16 mouse cellular contexts compared by ENCODE assay signal in genomic region chr14:78011808-78012207, GRCm38 (mm10).
DNase-seq lines count a peak whose midpoint lies in the region; ATAC-seq and TF ChIP-seq lines count a peak whose summit lies in the region.
"Had no signal": no experiment of that assay in that cellular context is flagged by ENCODE, and none has a peak within 500 bp of the region (broad histone marks: within the 10 kb centered on the region; RNA-seq: fewer than 3 reads in every experiment).

No protein-coding gene starts in this region.

- no peaks in the 10 kb centered on the region for H3K27me3 ChIP-seq in hindbrain, postnatal 0 days (ENCODE audit: insufficient read depth, low read length)
- no peaks in the 10 kb centered on the region for H3K27me3 ChIP-seq in hindbrain, embryonic 11.5 days (ENCODE audit: control insufficient read depth, insufficient read depth, low read length)
- H3K27me3 ChIP-seq in midbrain, embryonic 13.5 days, result peaks cover 34% of the 10 kb centered on the region
- no peaks in the 10 kb centered on the region; the same call in 1 of the 2 replicates for H3K27me3 ChIP-seq in midbrain, embryonic 11.5 days (ENCODE audit: control insufficient read depth, insufficient read depth, low read length)
- H3K27me3 ChIP-seq in intestine, embryonic 15.5 days (replicated peaks), result no peaks in the 10 kb centered on the region
- H3K27me3 ChIP-seq: liver, embryonic 13.5 days had no signal

- H3K9me3 ChIP-seq in hindbrain, postnatal 0 days (ENCODE audit: low read length), result no peaks in the 10 kb centered on the region
- H3K9me3 ChIP-seq in hindbrain, embryonic 11.5 days (ENCODE audit: control insufficient read depth, low read length), result no peaks in the 10 kb centered on the region
- H3K9me3 ChIP-seq in midbrain, embryonic 13.5 days, result no peaks in the 10 kb centered on the region
- H3K9me3 ChIP-seq in midbrain, embryonic 11.5 days (ENCODE audit: control insufficient read depth, low read length), result no peaks in the 10 kb centered on the region
- no peaks in the 10 kb centered on the region for H3K9me3 ChIP-seq in intestine, embryonic 15.5 days
- H3K9me3 ChIP-seq: liver, embryonic 13.5 days; midbrain, embryonic 15.5 days had no signal

- no peaks in the 10 kb centered on the region for H3K36me3 ChIP-seq in hindbrain, postnatal 0 days (ENCODE audit: insufficient read depth, low read length)
- H3K36me3 ChIP-seq in hindbrain, embryonic 11.5 days (ENCODE audit: control insufficient read depth, insufficient read depth, low read length), result no peaks in the 10 kb centered on the region
- no peaks in the 10 kb centered on the region for H3K36me3 ChIP-seq in midbrain, embryonic 13.5 days
- no peaks in the 10 kb centered on the region for H3K36me3 ChIP-seq in midbrain, embryonic 11.5 days (ENCODE audit: control insufficient read depth, insufficient read depth, low read length)
- H3K36me3 ChIP-seq in intestine, embryonic 15.5 days, result no peaks in the 10 kb centered on the region
- H3K36me3 ChIP-seq: liver, embryonic 13.5 days; midbrain, embryonic 15.5 days had no signal

- H3K9ac ChIP-seq in hindbrain, postnatal 0 days (replicated peaks; ENCODE audit: low read length), result no peak overlapping the region
- H3K9ac ChIP-seq in hindbrain, embryonic 11.5 days (ENCODE audit: low read depth, low read length), result no peak overlapping the region
- H3K9ac ChIP-seq in midbrain, embryonic 13.5 days (replicated peaks), result no peak overlapping the region
- no peak overlapping the region for H3K9ac ChIP-seq in midbrain, embryonic 11.5 days (ENCODE audit: low read length)
- H3K9ac ChIP-seq in intestine, embryonic 15.5 days, result no peak overlapping the region
- H3K9ac ChIP-seq: liver, embryonic 13.5 days; midbrain, embryonic 15.5 days had no signal

- no peak overlapping the region for H3K4me3 ChIP-seq in hindbrain, postnatal 0 days (ENCODE audit: low read length)
- no peak overlapping the region for H3K4me3 ChIP-seq in hindbrain, embryonic 11.5 days (ENCODE audit: low read depth, low read length)
- no peak overlapping the region for H3K4me3 ChIP-seq in midbrain, embryonic 13.5 days (replicated peaks)
- no peak overlapping the region for H3K4me3 ChIP-seq in midbrain, embryonic 11.5 days (ENCODE audit: low read depth, low read length)
- H3K4me3 ChIP-seq in intestine, embryonic 15.5 days (replicated peaks), result no peak overlapping the region
- H3K4me3 ChIP-seq: heart, adult 2 months; left cerebral cortex, adult 2 months; liver, embryonic 13.5 days; midbrain, embryonic 15.5 days had no signal

- WGBS in hindbrain, postnatal 0 days, result 59% methylated on average over 10 of the region's 10 CpGs
- WGBS in hindbrain, embryonic 11.5 days, result 58% methylated on average over 10 of the region's 10 CpGs
- 63% methylated on average over 10 of the region's 10 CpGs for WGBS in midbrain, embryonic 13.5 days
- WGBS in midbrain, embryonic 11.5 days, result 73% methylated on average over 10 of the region's 10 CpGs
- WGBS in intestine, embryonic 15.5 days, result 26% methylated on average over 10 of the region's 10 CpGs

- DNase-seq in hindbrain, postnatal 0 days (ENCODE audit: low spot score), result peak; percentile 23
- DNase-seq in hindbrain, embryonic 11.5 days (ENCODE audit: low spot score), result no peak
- no peak for DNase-seq in midbrain, embryonic 11.5 days (ENCODE audit: low spot score, missing footprints)
- DNase-seq in left cerebral cortex, adult 11 months (ENCODE audit: low spot score), result no peak
- DNase-seq: cerebellum, adult 11 months; cerebellum, postnatal 36 days; gastrocnemius, postnatal 14 days; heart, adult 2 months; liver, embryonic 13.5 days; thymus, postnatal 14 days had no signal

- no peak for ATAC-seq in hindbrain, postnatal 0 days
- no peak for ATAC-seq in hindbrain, embryonic 11.5 days (ENCODE audit: low FRiP score)
- ATAC-seq in midbrain, embryonic 13.5 days, result no peak
- ATAC-seq in midbrain, embryonic 11.5 days (ENCODE audit: low FRiP score), result no peak
- no peak for ATAC-seq in intestine, embryonic 15.5 days
- no peak for ATAC-seq in activated CD4-positive, CD25-positive, alpha-beta regulatory T cell, adult 4 months
- ATAC-seq: hindbrain, embryonic 16.5 days; midbrain, embryonic 15.5 days had no signal

- no peak for TF ChIP-seq CTCF in hindbrain, postnatal 0 days (IDR thresholded peaks at IDR 0.05; ENCODE audit: low read depth)

- H3K4me2 ChIP-seq in hindbrain, postnatal 0 days (ENCODE audit: low read depth, low read length), result peak overlapping the region; percentile 7; the same call in 1 of the 2 replicates
- H3K4me2 ChIP-seq in hindbrain, embryonic 11.5 days (replicated peaks; ENCODE audit: low read depth, low read length), result no peak overlapping the region
- no peak overlapping the region for H3K4me2 ChIP-seq in midbrain, embryonic 13.5 days (replicated peaks)
- H3K4me2 ChIP-seq in midbrain, embryonic 11.5 days, result no peak overlapping the region
- H3K4me2 ChIP-seq in intestine, embryonic 15.5 days (replicated peaks), result peak overlapping the region; percentile 28
- H3K4me2 ChIP-seq: liver, embryonic 13.5 days; midbrain, embryonic 15.5 days had no signal

- no peak overlapping the region for H3K27ac ChIP-seq in hindbrain, postnatal 0 days
- no peak overlapping the region for H3K27ac ChIP-seq in hindbrain, embryonic 11.5 days (ENCODE audit: low read depth, low read length)
- H3K27ac ChIP-seq in midbrain, embryonic 13.5 days, result peak overlapping the region; percentile 6; the same call in 1 of the 2 replicates
- H3K27ac ChIP-seq in midbrain, embryonic 11.5 days (ENCODE audit: low read depth, low read length), result no peak overlapping the region
- H3K27ac ChIP-seq in intestine, embryonic 15.5 days, result no peak overlapping the region
- H3K27ac ChIP-seq: heart, adult 2 months; left cerebral cortex, adult 2 months; liver, embryonic 13.5 days; midbrain, embryonic 15.5 days had no signal

- no peaks in the 10 kb centered on the region for H3K4me1 ChIP-seq in hindbrain, postnatal 0 days (ENCODE audit: insufficient read depth, low read length)
- no peaks in the 10 kb centered on the region for H3K4me1 ChIP-seq in hindbrain, embryonic 11.5 days (replicated peaks; ENCODE audit: control insufficient read depth, insufficient read depth, low read length)
- H3K4me1 ChIP-seq in midbrain, embryonic 13.5 days (replicated peaks), result peaks cover 11% of the 10 kb centered on the region; the same call in 1 of the 2 replicates
- H3K4me1 ChIP-seq in midbrain, embryonic 11.5 days (ENCODE audit: control insufficient read depth, insufficient read depth, low read length), result no peaks in the 10 kb centered on the region
- no peaks in the 10 kb centered on the region for H3K4me1 ChIP-seq in intestine, embryonic 15.5 days (replicated peaks)
- H3K4me1 ChIP-seq: liver, embryonic 13.5 days had no signal

Comparison
In these comparisons a context has a peak if more than half of its experiments do, and no peak if none do; other contexts are left out.
1. H3K4me2 ChIP-seq: peak in hindbrain, postnatal 0 days (single experiment) and intestine, embryonic 15.5 days (single experiment); none in hindbrain, embryonic 11.5 days (single experiment), midbrain, embryonic 13.5 days (single experiment) and midbrain, embryonic 11.5 days (single experiment).